Mouse (Mus musculus): ENCODE measurements around the gene Dolk.

Dolk gene

DNA sequence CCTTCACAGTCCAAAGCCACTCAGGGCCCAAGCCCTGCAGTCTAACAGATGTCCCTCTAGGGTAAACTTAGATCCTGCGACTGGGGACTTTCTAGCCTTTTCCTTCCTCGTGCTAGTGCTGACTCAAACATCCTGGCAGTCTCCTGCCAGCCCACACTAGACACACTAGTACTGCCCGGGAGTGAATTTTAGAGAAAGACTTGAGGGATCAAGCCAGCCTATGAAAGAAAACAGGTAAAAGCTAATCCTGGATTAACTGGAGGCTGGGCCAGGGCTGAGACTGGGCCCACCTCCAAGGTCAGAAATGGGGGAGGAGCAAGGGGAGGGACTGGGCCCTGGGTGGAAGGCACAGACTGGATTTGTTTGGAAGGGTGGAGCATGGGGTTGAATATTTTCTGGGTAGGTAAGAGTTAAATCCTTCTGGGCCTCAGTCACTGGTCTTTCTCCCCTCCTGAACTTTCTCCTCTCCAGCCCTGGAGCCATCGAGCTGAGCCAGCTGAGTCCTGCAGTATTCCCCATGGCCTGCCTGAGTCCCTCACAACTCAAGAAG lies 19.7 kb downstream of the Dolk start:
- DNase-seq = peak; percentile 80 to 87

- peak; percentile 72 to 80 for DNase-seq
These were observed 20.3 kb downstream of the Dolk start, which contains the start of gene Phyhd1 for GRCm38 (mm10) chr2:30265767-30266253. TSS of gene Phyhd1 (plus strand) at chr2:30266203.

- DNase-seq = peak; percentile 24 to 46
These were observed 21.2 kb downstream of the Dolk start for GRCm38 (mm10) chr2:30264671-30265519.

DNA sequence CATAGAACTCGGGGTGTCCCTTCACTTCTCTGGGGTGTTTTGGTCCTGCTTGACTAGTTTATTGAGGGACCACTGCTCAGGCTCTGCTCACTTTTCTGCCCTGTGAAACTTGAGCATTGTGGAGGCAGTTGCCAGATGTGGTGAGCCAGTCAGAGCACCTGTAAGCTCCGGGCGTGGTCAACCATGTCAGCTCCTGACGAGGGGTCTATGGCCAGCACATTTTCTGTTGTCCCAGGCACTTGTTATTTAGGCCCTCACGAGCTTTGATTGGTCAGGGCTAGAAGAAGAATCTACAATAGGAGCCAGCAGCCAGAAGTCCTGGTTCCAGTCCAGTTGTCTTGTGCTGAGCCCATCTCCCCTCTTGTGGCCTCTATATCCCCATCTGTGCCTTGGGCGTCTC lies 22.3 kb downstream of the Dolk start:
- no peak for DNase-seq

DNA sequence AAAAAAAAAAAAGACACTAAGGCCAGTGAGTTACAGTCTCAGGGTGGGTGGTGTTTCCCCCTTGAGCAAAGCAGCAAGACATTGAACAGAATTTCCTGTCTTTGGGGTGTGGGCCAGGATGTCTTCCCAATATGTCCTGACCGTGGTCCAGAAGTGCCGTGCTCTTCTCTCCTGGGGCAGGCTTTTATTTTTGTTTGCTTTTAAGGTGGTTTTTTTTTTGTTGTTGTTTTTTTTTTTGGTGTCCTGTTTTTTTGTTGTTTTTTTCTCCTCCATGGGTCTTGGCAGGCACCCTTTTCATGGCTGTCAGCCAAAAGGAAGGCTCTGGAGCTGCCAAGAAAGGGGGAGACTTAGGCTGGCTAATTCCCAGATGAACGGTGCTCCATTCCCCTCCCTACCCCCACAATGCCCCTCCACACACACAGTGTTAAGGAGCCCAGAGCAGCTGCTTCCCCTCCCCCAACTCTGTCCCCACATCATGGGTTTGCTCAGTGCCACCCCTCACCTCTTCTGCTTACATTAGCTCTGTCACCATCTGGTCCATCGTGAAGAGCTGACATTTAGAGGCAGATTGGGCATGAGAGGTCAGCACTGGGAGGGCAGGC lies 23.2 kb downstream of the Dolk start:
- peak; percentile 29 to 31 for DNase-seq

DNA sequence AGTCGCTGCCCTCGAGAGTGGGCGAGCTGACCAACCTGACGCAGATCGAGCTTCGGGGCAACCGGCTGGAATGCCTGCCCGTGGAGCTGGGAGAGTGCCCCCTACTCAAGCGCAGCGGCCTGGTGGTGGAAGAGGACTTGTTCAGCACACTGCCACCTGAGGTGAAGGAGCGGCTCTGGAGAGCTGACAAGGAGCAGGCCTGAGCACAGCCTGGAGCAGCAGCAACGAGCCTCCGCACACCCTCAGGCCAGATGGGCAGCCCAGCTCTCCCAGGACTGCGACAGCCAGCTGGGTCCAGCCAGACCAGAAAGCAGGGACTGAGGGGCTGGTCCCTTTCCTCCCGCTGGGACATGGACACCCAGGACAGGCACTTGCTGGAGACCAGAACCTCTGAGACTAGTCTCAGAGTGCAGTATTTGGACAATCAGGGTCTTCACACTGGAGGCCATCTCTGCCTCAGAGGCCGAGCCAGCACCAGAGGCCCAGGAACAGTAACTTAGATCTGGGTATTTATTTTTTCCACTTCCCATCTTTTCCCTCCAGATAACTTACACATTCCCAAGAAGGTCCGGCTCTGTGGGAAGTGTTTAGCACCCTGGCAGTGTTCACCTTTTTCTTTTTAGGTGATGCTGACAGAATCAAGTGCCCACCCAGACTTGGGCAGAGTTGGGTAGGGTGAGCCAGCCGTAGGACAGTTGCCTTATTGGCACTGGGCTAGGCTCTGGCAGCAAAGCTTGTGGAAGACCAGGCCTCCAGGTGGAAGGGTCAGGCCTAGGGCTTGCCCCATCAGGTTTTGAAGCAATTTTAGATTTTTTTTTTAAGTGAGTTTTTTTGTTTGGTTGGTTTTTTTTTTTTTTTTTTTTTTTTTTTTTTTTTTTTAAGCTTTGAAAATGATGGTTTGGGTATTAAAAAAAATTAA lies 24.0 kb downstream of the Dolk start:
- DNase-seq = no peak

DNA sequence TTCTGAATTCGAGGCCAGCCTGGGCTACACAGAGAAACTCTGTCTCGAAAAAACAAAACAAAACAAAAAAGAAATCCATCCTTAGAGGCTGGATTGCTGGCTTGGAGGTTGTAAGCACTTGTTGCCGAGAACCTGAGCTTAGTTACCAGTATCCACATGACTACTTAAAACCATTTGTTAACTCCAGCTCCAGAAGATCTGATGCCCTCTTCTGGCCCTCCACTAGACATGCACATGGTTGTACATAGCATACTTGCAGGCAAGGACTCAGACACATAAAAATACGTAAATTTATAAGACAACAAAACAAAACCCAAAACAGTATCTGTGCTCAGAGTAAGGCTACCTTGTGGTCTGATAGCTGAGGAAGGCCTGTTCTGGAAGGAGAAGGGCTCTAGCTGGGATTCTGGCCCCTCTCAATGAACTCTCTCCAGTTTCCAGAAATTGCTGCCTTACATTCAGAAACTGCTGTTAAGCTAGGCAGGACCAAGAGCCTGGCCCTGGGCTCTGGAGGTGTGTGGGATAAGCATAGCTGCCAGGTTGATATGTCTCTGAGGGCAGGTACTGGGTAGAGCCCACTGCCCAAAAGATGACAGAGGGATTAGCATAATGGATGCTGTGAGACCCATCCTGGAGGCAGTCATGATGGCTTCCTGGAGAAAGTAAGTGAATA lies 24.9 kb downstream of the Dolk start:
- no peak for DNase-seq

DNA sequence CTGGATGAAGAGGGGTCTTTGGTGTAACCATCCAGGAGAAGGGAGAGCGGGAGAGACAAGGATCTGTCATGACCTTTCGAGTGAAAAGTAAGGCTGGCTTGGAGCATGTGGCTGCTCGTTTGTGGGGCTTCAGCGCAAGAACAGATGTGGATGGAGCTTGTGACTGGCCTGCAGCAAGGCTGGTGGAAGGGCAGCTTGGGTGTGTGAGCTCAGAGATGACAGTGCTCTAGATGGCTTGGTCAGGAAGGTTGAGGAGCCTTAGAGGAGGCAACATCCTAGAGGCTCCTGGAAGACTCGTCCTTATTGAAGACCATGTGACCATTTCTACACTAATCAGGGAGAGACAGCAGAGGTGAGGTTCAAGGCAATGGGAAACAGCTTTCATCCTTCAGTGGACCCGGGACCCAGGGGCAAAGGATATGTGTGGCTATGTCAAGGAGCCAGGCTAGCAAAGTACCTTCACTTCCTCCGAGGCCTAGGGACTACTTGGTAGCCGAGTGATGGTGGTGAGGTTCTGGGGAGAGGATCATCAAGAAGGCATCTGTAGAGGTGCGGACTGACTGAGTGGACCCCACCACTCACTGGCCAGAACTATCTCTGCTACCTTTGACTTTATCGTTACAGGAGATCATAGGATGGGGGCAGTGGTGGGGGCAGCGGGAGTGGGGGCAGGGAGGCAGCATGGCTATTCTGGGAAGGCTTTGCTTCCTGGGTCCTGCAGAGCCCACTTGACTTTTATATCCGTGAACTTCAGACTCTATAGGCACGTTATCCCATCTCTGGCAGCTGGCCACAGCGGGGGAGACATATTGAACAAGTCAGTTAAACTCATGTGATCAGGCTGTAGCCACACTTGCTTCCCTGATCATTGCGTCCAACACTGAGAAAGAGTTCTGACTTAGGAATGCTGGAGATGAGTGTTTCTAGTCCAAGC lies 26.7 kb downstream of the Dolk start:
- no peak for DNase-seq

- DNase-seq = peak in 1 of 2 experiments; percentile 42
These were observed 27.5 kb downstream of the Dolk start for GRCm38 (mm10) chr2:30258600-30258999.

- no peak for DNase-seq
These were observed 28.3 kb downstream of the Dolk start for GRCm38 (mm10) chr2:30257699-30258460.

DNA sequence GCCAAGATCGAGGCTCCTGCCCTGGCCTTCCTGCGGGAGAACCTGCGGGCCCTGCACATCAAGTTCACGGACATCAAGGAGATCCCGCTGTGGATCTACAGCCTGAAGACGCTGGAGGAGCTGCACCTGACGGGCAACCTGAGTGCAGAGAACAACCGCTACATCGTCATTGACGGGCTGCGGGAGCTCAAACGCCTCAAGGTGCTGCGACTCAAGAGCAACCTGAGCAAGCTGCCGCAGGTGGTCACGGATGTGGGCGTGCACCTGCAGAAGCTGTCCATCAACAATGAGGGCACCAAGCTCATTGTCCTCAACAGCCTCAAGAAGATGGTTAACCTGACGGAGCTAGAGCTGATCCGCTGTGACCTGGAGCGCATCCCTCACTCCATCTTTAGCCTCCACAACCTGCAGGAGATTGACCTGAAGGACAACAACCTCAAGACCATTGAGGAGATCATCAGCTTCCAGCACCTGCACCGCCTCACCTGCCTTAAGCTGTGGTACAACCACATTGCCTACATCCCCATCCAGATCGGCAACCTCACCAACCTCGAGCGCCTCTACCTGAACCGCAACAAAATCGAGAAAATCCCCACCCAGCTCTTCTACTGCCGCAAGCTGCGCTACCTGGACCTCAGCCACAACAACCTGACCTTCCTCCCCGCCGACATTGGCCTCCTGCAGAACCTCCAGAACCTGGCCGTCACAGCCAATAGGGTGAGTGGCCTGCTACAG lies 29.4 kb downstream of the Dolk start:
- DNase-seq = no peak

GRCm38 (mm10) chr2:30255631-30256395 lies 30.3 kb downstream of the Dolk start:
- DNase-seq = no peak

- no peak for DNase-seq
These were observed 32.3 kb downstream of the Dolk start for GRCm38 (mm10) chr2:30253809-30254208.

DNA sequence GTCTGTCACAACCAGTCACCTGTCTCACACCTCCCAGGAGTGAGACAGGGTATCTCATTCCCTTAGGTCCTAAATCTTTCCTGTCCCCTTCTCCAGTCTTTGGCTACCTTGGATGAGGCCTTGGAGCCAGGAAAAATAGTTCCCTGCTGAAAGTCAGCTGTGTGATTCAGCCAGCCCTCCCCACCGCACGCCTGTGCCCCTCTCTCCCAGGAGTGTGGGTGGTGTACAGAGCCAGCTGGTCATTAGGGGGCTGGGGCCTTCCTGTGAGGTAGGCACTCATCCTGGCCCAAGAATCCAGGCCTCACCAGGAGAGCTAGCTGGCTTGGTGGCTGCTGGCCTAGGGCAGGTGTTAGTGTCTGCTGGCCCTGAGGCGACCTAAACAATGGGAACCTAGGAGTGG lies 33.6 kb downstream of the Dolk start:
- DNase-seq = no peak

DNA sequence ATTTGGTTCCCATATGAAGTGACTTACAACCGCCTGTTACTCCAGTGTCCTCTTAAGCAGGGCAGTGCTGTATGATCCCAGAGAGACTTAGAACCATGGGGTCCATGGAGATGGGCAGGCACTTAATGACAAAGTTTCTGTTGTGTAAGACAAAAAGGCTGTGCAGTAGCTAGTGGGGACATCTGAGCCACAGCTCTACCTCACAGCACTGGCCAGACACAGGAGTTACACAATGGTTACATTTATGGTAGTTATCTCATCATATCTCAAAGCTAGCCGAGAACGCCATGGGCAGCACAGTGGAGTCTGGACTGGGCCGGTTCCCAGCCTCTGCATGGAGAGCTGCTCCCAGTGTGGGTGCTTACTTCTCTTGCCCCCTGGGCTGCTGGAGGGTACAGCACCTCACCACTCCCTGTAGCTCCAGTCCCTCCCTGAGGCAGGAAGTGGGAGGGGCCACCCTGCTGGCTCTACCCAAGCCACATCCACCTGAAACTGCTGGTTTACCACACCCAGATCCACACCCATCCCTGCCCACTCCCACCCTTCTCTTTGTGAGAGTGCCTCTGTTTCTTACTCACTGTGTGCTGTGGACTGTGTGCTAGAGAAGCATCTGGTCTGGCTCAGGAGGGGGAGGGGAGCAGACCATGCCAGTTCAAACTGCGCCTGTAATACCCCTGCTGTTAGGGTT lies 34.6 kb downstream of the Dolk start:
- peak; percentile 46 to 55 for DNase-seq

GRCm38 (mm10) chr2:30250166-30251128 lies 35.7 kb downstream of the Dolk start:
- DNase-seq = no peak

- no peak for DNase-seq
These were observed 37.0 kb downstream of the Dolk start for GRCm38 (mm10) chr2:30249182-30249581.
